Mouse (Mus musculus) right cerebral cortex, postnatal 36 days (tissue): ENCODE measurements at regions not wholly inside any gene's neighbourhood (a gene's known extent, or its start where the extent isn't known, plus 50 kb on each side); places are given as distances from the start of the nearest gene placed in this dataset.
"Not testable (repeated sequence)": the region's sequence is repeated elsewhere in the genome, so short reads cannot be mapped to it uniquely, and the experiment has no call there.

ENCODE experiments used
- DNase-seq, 2 experiments: peaks; one replicate each; pipeline ENCODE4 v3.0.0; 2022; ENCODE audit warnings: low spot score in 2 of 2, mixed read lengths in 1 of 2

GRCm38 (mm10) chr17:54753396-54753994, 454.7 kb upstream of the Slc5a7 start:
- no peak for DNase-seq

GRCm38 (mm10) chr17:54752917-54753316, 454.1 kb upstream of the Slc5a7 start:
- no peak for DNase-seq

- DNase-seq = no peak
These were observed 437.0 kb upstream of the Slc5a7 start for GRCm38 (mm10) chr17:54735836-54736235.

GRCm38 (mm10) chr17:54727660-54728059, 428.8 kb upstream of the Slc5a7 start:
- no peak for DNase-seq

GRCm38 (mm10) chr17:54726693-54727092, 427.9 kb upstream of the Slc5a7 start:
- no peak for DNase-seq

GRCm38 (mm10) chr17:54713026-54713425, 414.2 kb upstream of the Slc5a7 start:
- DNase-seq = no peak

DNA sequence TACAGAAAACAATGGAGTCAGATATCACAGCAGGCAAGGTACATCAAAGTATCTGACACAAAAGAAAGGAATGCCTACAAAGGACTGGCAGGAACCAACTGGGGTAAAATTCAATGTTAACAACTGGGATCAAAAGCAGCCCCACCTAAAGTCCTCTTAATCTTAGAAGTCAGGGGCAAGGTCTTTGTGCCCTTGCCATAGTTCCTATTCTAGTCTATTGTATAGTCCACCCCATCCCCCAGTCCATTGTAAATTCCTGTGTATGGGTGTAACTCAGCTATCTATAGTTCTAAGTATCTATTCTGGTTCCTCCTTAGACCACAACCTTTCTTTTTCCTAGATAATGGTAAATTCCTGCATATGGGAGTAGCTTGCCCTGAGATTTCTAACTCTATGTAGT, 409.0 kb upstream of the Slc5a7 start:
- DNase-seq = not testable (repeated sequence)

DNA sequence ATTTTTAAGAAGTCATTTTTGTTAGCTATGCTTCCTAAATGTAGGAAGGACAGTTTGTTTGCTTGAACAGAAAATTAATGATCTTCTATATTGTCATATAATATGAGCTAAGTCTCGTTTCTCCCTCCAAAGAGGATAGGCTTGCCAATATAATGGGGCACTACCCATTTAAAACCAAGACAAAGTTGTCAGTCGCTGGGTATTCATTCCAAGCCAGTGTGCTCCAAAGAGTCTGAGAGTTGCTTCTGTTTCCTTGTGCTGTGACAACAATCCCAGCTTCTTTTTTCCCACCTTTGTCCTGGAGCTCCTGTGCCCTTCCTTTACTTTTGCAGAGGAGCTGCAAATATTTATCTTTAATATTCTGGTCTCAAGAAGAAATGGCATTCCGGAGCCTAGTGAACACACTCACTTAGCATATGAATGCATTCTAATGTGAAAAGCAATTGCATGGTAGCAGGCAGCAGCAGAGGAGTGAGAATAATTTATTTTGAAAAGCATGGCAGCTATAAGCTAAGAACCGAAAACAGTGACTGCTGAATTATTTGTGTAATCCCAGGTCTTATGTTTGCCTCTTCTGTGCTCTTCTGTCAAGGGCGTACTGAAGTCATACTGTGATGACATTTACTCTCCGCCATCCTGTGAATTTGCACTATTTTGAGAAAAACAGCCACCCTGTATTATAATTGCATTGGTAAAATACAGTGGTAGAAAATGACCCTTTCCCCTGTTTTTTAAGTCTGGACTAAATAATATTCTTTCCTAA, 402.7 kb upstream of the Slc5a7 start:
- no peak for DNase-seq

DNA sequence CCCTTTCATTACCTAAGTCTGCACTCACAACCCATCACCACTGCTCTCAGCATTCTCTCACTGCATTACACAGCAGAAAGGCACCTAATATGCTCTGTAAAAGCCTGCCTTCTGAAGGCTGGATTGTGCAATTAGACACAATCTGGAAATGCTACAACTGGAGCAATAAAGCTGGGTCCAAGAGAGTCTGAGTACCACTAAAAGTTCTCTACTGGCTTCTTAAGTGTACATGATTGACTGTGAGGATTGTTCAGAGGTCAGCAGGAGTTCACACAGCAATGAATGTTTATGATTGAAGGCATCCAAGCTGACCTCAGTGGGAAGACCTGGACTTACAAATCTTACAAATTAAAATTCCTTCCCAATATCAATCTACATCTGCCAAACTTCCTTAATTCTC, 395.8 kb upstream of the Slc5a7 start:
- no peak for DNase-seq

GRCm38 (mm10) chr17:54685143-54686040, 386.6 kb upstream of the Slc5a7 start:
- DNase-seq = no peak

- DNase-seq = no peak
These were observed 379.3 kb upstream of the Slc5a7 start for GRCm38 (mm10) chr17:54678111-54678510.

DNA sequence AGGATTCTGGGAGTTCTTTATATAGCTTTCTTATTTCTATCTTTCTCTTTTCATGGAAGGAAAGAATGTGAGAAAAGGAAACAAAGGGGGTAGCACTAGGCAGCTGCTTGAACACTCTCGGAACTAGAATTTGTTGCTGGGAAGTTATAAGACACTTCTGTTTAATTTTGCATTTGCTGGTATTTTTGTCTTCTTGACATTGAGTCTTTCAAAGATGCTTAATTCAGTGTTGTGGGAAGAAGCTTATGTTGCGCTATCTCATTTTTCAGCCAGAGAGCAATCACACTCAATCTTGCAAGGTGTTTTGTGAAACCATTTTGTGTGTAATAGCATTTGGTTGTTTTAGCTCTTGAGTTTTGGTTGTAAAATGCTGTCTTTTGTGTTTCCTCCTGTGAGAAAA, 370.7 kb upstream of the Slc5a7 start:
- DNase-seq = peak in 1 of 2 experiments; percentile 3

- no peak for DNase-seq
These were observed 363.9 kb upstream of the Slc5a7 start for GRCm38 (mm10) chr17:54662558-54663245.

DNA sequence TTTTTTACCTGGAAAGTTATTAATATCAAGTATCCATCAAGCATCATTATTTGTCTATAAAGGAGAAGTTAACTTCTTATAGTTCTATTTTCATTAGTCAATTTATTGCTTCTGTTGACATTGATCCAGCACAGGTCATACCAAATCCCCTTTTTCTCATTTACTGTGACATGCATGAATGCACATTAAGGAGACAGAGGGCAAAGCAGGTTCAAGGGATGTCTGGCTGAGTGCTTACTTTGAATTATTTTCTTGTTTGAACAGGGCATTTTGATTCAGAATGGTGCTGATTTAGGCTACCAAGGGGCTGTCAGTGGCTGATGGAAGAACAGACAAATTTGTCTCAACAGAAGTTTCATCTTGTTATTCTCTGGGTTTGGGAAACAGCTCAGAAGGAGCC, 357.7 kb upstream of the Slc5a7 start:
- DNase-seq = no peak
